Mouse (Mus musculus): ENCODE measurements around the gene Stxbp6.

GRCm38 (mm10) chr12:45056372-45056771 is 18.1 kb downstream of the Stxbp6 start:
- TF ChIP-seq CTCF (IDR thresholded peaks at IDR 0.05; ENCODE audit: borderline replicate concordance, control insufficient read depth, extremely low read depth, insufficient read depth, low read length, poor library complexity) (no peak), POLR2A (IDR thresholded peaks at IDR 0.05; ENCODE audit: control insufficient read depth, extremely low read depth, insufficient read depth, low read length, poor library complexity) (no peak)

All from thymus, adult 2 months (tissue).